Mouse (Mus musculus) R1 (cell line): ENCODE measurements around the gene Metrn.

Experiments
- DNase-seq: peaks from one replicate; pipeline ENCODE4 v3.0.0-alpha.2; 2018; ENCODE audit warnings: low read depth, low spot score

Metrn gene

GRCm38 (mm10) chr17:25831451-25832281 is 34.7 kb upstream of the Metrn start:
- no peak for DNase-seq

DNA sequence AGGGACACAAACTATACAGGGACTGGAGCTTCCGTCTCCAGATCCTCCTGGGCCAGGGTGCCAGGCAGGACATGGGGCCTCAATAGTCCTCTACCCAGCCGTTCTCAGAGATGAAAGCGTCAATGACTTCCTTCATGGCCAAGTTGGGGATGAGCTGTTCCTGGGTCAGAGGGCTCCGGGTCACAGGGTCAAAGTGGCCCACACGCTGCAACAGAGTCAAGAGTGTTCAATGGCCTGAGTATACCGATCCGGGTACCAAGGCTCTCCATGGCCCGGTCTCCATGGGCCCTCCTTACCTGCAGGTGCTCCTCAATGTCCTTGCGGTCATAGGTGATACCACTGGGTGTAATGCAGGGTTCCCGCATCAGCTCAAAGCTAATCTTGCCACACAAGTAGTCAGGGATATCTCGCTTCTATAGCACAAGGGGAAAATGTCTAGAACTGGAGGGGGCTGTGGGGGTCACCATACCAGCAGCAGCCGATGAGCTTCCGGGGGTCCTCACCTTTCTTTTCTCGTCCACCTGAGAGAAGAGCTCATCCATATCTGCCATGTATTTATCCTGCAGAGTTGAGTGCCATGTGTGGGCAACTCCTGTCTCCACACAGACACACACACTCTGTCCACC is 34.0 kb upstream of the Metrn start:
- DNase-seq = no peak

- DNase-seq = no peak
Measured at GRCm38 (mm10) chr17:25830200-25830753, 33.3 kb upstream of the Metrn start.

GRCm38 (mm10) chr17:25829558-25830017 is 32.7 kb upstream of the Metrn start:
- DNase-seq = no peak

GRCm38 (mm10) chr17:25828712-25829557 is 32.0 kb upstream of the Metrn start, which contains the start of gene Jmjd8:
Gene Jmjd8 (plus strand): TSS chr17:25828867.
- peak; percentile 88 for DNase-seq

DNA sequence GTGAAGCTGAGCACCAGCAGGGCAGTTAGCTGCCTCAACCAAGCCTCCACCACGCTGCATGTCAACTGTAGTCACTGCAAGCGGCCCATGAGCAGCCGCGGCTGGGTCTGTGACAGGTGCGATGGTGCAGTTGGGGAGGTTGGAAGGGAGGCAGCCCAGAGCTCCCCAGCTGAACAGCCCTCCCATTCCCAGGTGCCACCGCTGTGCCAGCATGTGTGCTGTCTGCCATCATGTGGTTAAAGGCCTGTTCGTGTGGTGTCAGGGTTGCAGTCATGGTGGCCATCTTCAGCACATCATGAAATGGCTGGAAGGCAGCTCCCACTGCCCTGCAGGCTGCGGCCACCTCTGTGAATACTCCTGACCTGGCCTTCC is 31.3 kb upstream of the Metrn start:
- DNase-seq = no peak

GRCm38 (mm10) chr17:25827546-25828222 is 30.7 kb upstream of the Metrn start:
- no peak for DNase-seq

DNA sequence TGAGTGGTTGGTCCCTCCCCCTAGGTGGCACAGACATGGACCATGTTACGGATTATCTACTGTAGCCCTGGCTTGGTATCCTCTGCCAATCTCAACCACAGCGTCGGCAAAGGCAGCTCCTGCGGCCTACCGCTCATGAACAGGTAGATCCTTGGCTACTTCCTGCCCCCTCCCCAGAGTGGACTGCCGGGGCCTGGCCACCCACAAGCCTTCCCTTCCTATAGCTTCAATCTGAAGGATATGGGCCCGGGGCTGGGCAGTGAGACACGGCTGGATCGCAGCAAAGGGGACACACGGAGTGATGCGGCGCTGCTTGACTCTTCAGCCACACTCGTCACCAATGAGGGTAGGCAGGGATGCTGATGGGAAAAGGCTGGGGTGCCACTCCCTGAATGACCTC is 30.1 kb upstream of the Metrn start:
- DNase-seq = no peak

- DNase-seq = no peak
Measured at GRCm38 (mm10) chr17:25825984-25826570, 29.1 kb upstream of the Metrn start.

GRCm38 (mm10) chr17:25825311-25825710 is 28.4 kb upstream of the Metrn start:
- DNase-seq = no peak

GRCm38 (mm10) chr17:25824362-25825142 is 27.6 kb upstream of the Metrn start:
- DNase-seq = peak; percentile 50

DNA sequence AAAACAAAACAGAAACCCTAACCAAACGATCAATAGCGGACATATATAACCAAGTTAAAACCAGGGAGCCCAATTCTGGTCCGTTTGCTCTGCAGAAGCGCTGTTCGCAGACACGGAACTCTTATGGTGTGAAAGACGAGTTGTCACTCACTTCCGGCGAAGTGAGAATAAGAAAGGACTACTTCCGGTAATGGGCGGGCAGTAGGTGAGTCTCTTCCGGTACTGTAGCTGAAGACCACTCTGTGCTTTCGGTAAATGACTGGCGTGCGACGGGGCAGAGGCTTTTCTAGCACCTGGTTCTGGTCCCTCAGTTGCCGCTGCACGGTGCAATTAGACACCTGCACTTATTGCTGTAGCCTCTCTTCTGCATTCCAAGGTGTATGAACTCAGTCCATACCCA is 26.5 kb upstream of the Metrn start, which contains the start of gene Wdr24:
Gene Wdr24, plus strand, starts transcription at position 176 of the 400 bp plus-strand sequence.
- peak; percentile 96 for DNase-seq

GRCm38 (mm10) chr17:25818851-25819780 is 22.2 kb upstream of the Metrn start:
- peak; percentile 82 for DNase-seq

GRCm38 (mm10) chr17:25817662-25818061 is 20.7 kb upstream of the Metrn start:
- no peak for DNase-seq

GRCm38 (mm10) chr17:25813471-25813870 is 16.5 kb upstream of the Metrn start:
- DNase-seq = peak; percentile 91

GRCm38 (mm10) chr17:25810890-25811289 is 14.0 kb upstream of the Metrn start:
- no peak for DNase-seq

- DNase-seq = no peak
Measured at GRCm38 (mm10) chr17:25809606-25810340, 12.8 kb upstream of the Metrn start.
